Mouse (Mus musculus): ENCODE results near the gene Ndufa11. TPM values are rescaled to one million over a fixed set of nuclear protein-coding genes. Genes with fewer than 3 reads are reported as not detected.

The Ndufa11 gene
- polyA plus RNA-seq, 1 experiment from 2014 or later = 352 TPM

Other genes with a start within 250 kb of the Ndufa11 start
- 80.1 and 81.5 TPM in 2 replicates for gene Ptprs, start 241.3 kb upstream of the Ndufa11 start, polyA plus RNA-seq (2014; fragmentation: Nextera tagmentation; extraction: Ambion mirVana)
- gene Znrf4, start 205.3 kb upstream of the Ndufa11 start, polyA plus RNA-seq (2014; fragmentation: Nextera tagmentation; extraction: Ambion mirVana) = not detected in 2 replicates
- gene Gm20219, start 163.4 kb upstream of the Ndufa11 start, polyA plus RNA-seq (2014; fragmentation: Nextera tagmentation; extraction: Ambion mirVana) = 0.70 and 0.77 TPM in 2 replicates
- 37.2 and 45.3 TPM in 2 replicates for gene Safb2, start 133.2 kb upstream of the Ndufa11 start, polyA plus RNA-seq (2014; fragmentation: Nextera tagmentation; extraction: Ambion mirVana)
- 94.1 and 109 TPM in 2 replicates for gene Safb, start 132.9 kb upstream of the Ndufa11 start, polyA plus RNA-seq (2014; fragmentation: Nextera tagmentation; extraction: Ambion mirVana)
- 209 and 219 TPM in 2 replicates for gene 2410015M20Rik, start 108.0 kb upstream of the Ndufa11 start, polyA plus RNA-seq (2014; fragmentation: Nextera tagmentation; extraction: Ambion mirVana)
- 1,376 and 1,538 TPM in 2 replicates for gene Rpl36, start 104.4 kb upstream of the Ndufa11 start, polyA plus RNA-seq (2014; fragmentation: Nextera tagmentation; extraction: Ambion mirVana)
- gene Lonp1, start 90.9 kb upstream of the Ndufa11 start, polyA plus RNA-seq (2014; fragmentation: Nextera tagmentation; extraction: Ambion mirVana) = 48.3 and 49.5 TPM in 2 replicates
- gene Catsperd, start 89.6 kb upstream of the Ndufa11 start, polyA plus RNA-seq (2014; fragmentation: Nextera tagmentation; extraction: Ambion mirVana) = 0.70 and 0.71 TPM in 2 replicates
- 105 and 115 TPM in 2 replicates for gene Ranbp3, start 44.5 kb upstream of the Ndufa11 start, polyA plus RNA-seq (2014; fragmentation: Nextera tagmentation; extraction: Ambion mirVana)
- 14.7 and 15.5 TPM in 2 replicates for gene Vmac, start 255 bp downstream of the Ndufa11 start, polyA plus RNA-seq (2014; fragmentation: Nextera tagmentation; extraction: Ambion mirVana)
- 6.7 and 7.8 TPM in 2 replicates for gene Nrtn, start 39.8 kb downstream of the Ndufa11 start, polyA plus RNA-seq (2014; fragmentation: Nextera tagmentation; extraction: Ambion mirVana)
- 30.1 and 32.3 TPM in 2 replicates for gene Dus3l, start 47.0 kb downstream of the Ndufa11 start, polyA plus RNA-seq (2014; fragmentation: Nextera tagmentation; extraction: Ambion mirVana)
- 0.66 and 0.72 TPM in 2 replicates for gene Prr22, start 52.5 kb downstream of the Ndufa11 start, polyA plus RNA-seq (2014; fragmentation: Nextera tagmentation; extraction: Ambion mirVana)
- 2.3 and 2.4 TPM in 2 replicates for gene Rfx2, start 113.2 kb downstream of the Ndufa11 start, polyA plus RNA-seq (2014; fragmentation: Nextera tagmentation; extraction: Ambion mirVana)
- gene Acsbg2, start 156.7 kb downstream of the Ndufa11 start, polyA plus RNA-seq (2014; fragmentation: Nextera tagmentation; extraction: Ambion mirVana) = not detected in 2 replicates
- 0.13 and 0.22 TPM in 2 replicates for gene 1700061G19Rik, start 157.7 kb downstream of the Ndufa11 start, polyA plus RNA-seq (2014; fragmentation: Nextera tagmentation; extraction: Ambion mirVana)
- gene Mllt1, start 217.6 kb downstream of the Ndufa11 start, polyA plus RNA-seq (2014; fragmentation: Nextera tagmentation; extraction: Ambion mirVana) = 26.8 and 27.2 TPM in 2 replicates

All from embryonic facial prominence, embryonic 11.5 days (tissue).